8 mouse cellular contexts compared by ENCODE assay signal in the genomic region with DNA sequence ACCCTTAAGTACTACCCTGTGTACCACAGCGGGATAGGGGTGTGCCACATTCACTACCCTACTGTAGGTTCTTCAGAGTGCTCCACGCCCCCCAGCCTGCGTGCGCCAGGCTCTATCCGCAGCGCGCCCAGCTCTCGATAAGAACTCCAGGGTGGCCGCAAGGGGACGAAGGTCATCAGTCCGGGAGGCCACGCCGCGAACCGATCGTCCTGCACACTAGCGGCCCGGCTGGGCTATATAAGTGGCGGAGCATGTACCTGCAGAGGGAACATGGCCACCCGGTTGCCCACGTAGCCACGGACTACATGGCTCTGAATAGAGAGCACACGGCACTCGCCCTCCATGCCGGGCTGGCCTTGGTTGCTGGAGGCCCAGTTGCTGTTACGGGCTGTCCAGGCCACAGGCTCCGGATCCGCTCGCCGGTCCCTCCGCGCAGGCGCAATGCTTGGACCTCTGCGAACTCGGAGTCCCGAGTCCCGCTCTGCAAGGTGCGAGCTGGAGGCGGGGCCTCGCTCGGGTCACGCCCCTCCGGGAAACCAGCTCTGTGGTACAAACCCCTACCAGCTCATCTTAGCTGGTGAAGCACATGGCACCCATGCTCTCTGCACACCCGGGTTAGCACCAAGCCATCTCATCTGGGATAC.
DNase-seq lines count a peak whose midpoint lies in the region; ATAC-seq and TF ChIP-seq lines count a peak whose summit lies in the region.

No protein-coding gene starts in this region.

- H3K4me1 ChIP-seq in heart, embryonic 14.5 days (ENCODE audit: control insufficient read depth in 2 of 2, insufficient read depth in 2 of 2, low read length in 2 of 2) = peaks cover 7 to 11% of the 10 kb centered on the region in 2 experiments; a peak in 3 of 4 replicates
- H3K4me1 ChIP-seq in spleen, adult 2 months (ENCODE audit: control insufficient read depth, insufficient read depth, insufficient read length) = peaks cover 6% of the 10 kb centered on the region

- 2% methylated on average over 44 of the region's 44 CpGs for WGBS in heart, embryonic 14.5 days
- WGBS in spleen, adult 2 months = 6% methylated on average over 44 of the region's 44 CpGs

- H3K9ac ChIP-seq in heart, embryonic 14.5 days (ENCODE audit: low read length) = peak overlapping the region; percentile 70

- H3K9me3 ChIP-seq in heart, embryonic 14.5 days (ENCODE audit: control insufficient read depth, low read length) = no peaks in the 10 kb centered on the region

- no peaks in the 10 kb centered on the region for H3K36me3 ChIP-seq in heart, embryonic 14.5 days (ENCODE audit: control insufficient read depth, insufficient read depth, low read length)
- H3K36me3 ChIP-seq in spleen, adult 2 months (ENCODE audit: control insufficient read depth, insufficient read depth, low read length) = no peaks in the 10 kb centered on the region

- peak overlapping the region; percentile 97 for H3K4me2 ChIP-seq in heart, embryonic 14.5 days (ENCODE audit: low read length)

- peak; percentile 78 for ATAC-seq in heart, embryonic 14.5 days (ENCODE audit: insufficient number of reproducible peaks, insufficient read depth, low FRiP score, low read depth)

- peak overlapping the region; percentile 42 to 48 for H3K4me3 ChIP-seq in heart, embryonic 14.5 days (ENCODE audit: control insufficient read depth in 1 of 2, insufficient read depth in 1 of 2, low read depth in 1 of 2, low read length in 2 of 2)
- H3K4me3 ChIP-seq in spleen, adult 2 months (ENCODE audit: extremely low read depth, insufficient read depth, insufficient read length) = peak overlapping the region; percentile 48; the same call in 1 of the 2 replicates

- no peak for TF ChIP-seq POLR2A in spleen, adult 2 months (IDR thresholded peaks at IDR 0.05; ENCODE audit: low read depth, low read length)

- H3K27me3 ChIP-seq in heart, embryonic 14.5 days (ENCODE audit: control insufficient read depth, insufficient read depth, low read length) = peaks cover 13% of the 10 kb centered on the region
- peaks cover 6% of the 10 kb centered on the region; the same call in 1 of the 2 replicates for H3K27me3 ChIP-seq in spleen, adult 2 months (ENCODE audit: control insufficient read depth, insufficient read depth, low read length)

- no peak overlapping the region for H3K27ac ChIP-seq in heart, embryonic 14.5 days (replicated peaks in 1 of 2; ENCODE audit: control insufficient read depth in 1 of 2, insufficient read depth in 1 of 2, low read depth in 2 of 2, low read length in 2 of 2)
- H3K27ac ChIP-seq in spleen, adult 2 months (ENCODE audit: insufficient read depth, low read length) = no peak overlapping the region

- no peak for TF ChIP-seq CTCF in spleen, adult 2 months (IDR thresholded peaks at IDR 0.05; ENCODE audit: extremely low read depth, insufficient read depth, insufficient read length, insufficient replicate concordance)

- intact Hi-C loops in left cerebral cortex, postnatal 4 days (cut with DNase I) = no loop called here
- intact Hi-C loops in left cerebral cortex, postnatal 36 days (cut with DNase I) = no loop called here

- DNase-seq in left cerebral cortex, postnatal 4 days = peak; percentile 53
- DNase-seq in left cerebral cortex, postnatal 36 days (ENCODE audit: low spot score in 2 of 2) = no peak
- peak; percentile 79 for DNase-seq in embryo, embryonic 9.5 days (ENCODE audit: extremely low spot score)
- DNase-seq in kidney, postnatal 10 days = peak; percentile 89
- DNase-seq in lung, postnatal 4 days = peak; percentile 69 to 79
- peak in 1 of 2 experiments; percentile 38 for DNase-seq in spleen, adult 2 months (ENCODE audit: low read depth in 1 of 2, low spot score in 2 of 2)
- no peak for DNase-seq in adipocyte (ENCODE audit: low spot score)

Comparison
In these comparisons a context has a peak if more than half of its experiments do, and no peak if none do; other contexts are left out.
1. DNase-seq: peak in left cerebral cortex, postnatal 4 days (single experiment), embryo, embryonic 9.5 days (single experiment), kidney, postnatal 10 days (single experiment) and lung, postnatal 4 days (2 of 2); none in left cerebral cortex, postnatal 36 days (0 of 2) and adipocyte (single experiment).